Mouse (Mus musculus): ENCODE measurements at regions not wholly inside any gene's neighbourhood (a gene's known extent, or its start where the extent isn't known, plus 50 kb on each side); places are given as distances from the start of the nearest gene placed in this dataset.
A peak's percentile ranks its signal among the peaks of the same experiment; 100 is the strongest.

- H3K4me1 ChIP-seq (ENCODE audit: control insufficient read depth, insufficient read depth, low read length): peaks cover 16% of the 10 kb centered on the region
- WGBS: 42% methylated on average over 2 of the region's 2 CpGs
- 0 out of 2 replicates have a peak overlapping the region, but pooled peaks have one; percentile 7 for H3K27ac ChIP-seq (replicated peaks; ENCODE audit: low read depth, low read length)
- no peaks in the 10 kb centered on the region for H3K27me3 ChIP-seq (replicated peaks; ENCODE audit: control insufficient read depth, insufficient read depth, low read length)
- H3K4me3 ChIP-seq (ENCODE audit: low read depth, low read length): no peak overlapping the region
- peak; percentile 41 for DNase-seq (ENCODE audit: low spot score)
- no peak overlapping the region for H3K4me2 ChIP-seq (ENCODE audit: low read depth, low read length)
- ATAC-seq (ENCODE audit: low read depth): peak; percentile 41; the same call in 1 of the 2 replicates
- no peaks in the 10 kb centered on the region for H3K36me3 ChIP-seq (ENCODE audit: control insufficient read depth, insufficient read depth, low read length)
- no peak overlapping the region for H3K9ac ChIP-seq (ENCODE audit: low read depth, low read length)
- no peaks in the 10 kb centered on the region for H3K9me3 ChIP-seq (ENCODE audit: control insufficient read depth, low read length)
Measured at GRCm38 (mm10) chr12:5443730-5444129, 68.2 kb upstream of the Klhl29 start.

- Histone ChIP-seq H3K36me3 (ENCODE audit: control insufficient read depth, insufficient read depth, low read length) (no peaks in the 10 kb centered on the region), H3K27ac (replicated peaks; ENCODE audit: low read depth, low read length) (peak overlapping the region; percentile 62; the same call in 1 of the 2 replicates), H3K4me3 (ENCODE audit: low read depth, low read length) (no peak overlapping the region), H3K4me1 (ENCODE audit: control insufficient read depth, insufficient read depth, low read length) (peaks cover 16% of the 10 kb centered on the region), H3K4me2 (ENCODE audit: low read depth, low read length) (no peak overlapping the region), H3K9me3 (ENCODE audit: control insufficient read depth, low read length) (no peaks in the 10 kb centered on the region), H3K9ac (ENCODE audit: low read depth, low read length) (no peak overlapping the region), H3K27me3 (replicated peaks; ENCODE audit: control insufficient read depth, insufficient read depth, low read length) (no peaks in the 10 kb centered on the region)
- DNase-seq (ENCODE audit: low spot score) (peak; percentile 78), ATAC-seq (ENCODE audit: low read depth) (peak; percentile 72)
- WGBS: 42% methylated on average over 7 of the region's 7 CpGs
Measured at GRCm38 (mm10) chr12:5443091-5443531, 67.6 kb upstream of the Klhl29 start.

DNA sequence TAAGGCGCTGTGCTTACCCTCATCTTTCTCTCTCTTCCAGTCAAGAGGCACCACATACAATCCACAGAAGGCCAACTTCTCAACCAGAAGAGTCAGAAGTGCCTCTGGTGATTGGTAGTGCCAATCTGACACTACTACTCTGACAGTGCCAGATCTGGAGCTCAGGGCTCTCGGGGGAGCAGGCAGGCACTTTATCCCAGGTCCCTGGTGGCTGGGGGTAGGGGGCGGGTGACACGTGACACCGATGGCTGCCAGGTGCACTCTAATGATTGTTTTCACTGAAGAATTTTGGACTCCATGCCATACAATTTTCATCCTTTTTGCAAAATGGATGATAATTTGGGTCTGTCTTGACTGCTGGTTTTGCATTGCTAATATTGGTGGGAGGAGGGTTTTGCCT, 67.2 kb upstream of the Klhl29 start:
- Histone ChIP-seq H3K4me2 (ENCODE audit: low read depth, low read length) (no peak overlapping the region), H3K27ac (replicated peaks; ENCODE audit: low read depth, low read length) (no peak overlapping the region), H3K27me3 (replicated peaks; ENCODE audit: control insufficient read depth, insufficient read depth, low read length) (no peaks in the 10 kb centered on the region), H3K4me3 (ENCODE audit: low read depth, low read length) (no peak overlapping the region), H3K9me3 (ENCODE audit: control insufficient read depth, low read length) (no peaks in the 10 kb centered on the region), H3K4me1 (ENCODE audit: control insufficient read depth, insufficient read depth, low read length) (peaks cover 16% of the 10 kb centered on the region), H3K9ac (ENCODE audit: low read depth, low read length) (no peak overlapping the region), H3K36me3 (ENCODE audit: control insufficient read depth, insufficient read depth, low read length) (no peaks in the 10 kb centered on the region)
- ATAC-seq (ENCODE audit: low read depth): no peak
- 79% methylated on average over 5 of the region's 5 CpGs for WGBS
- no peak for DNase-seq (ENCODE audit: low spot score)

GRCm38 (mm10) chr12:5440482-5440881, 65.0 kb upstream of the Klhl29 start:
- H3K9ac ChIP-seq (ENCODE audit: low read depth, low read length): no peak overlapping the region
- H3K27ac ChIP-seq (replicated peaks; ENCODE audit: low read depth, low read length): no peak overlapping the region
- ATAC-seq (ENCODE audit: low read depth) (no peak), DNase-seq (ENCODE audit: low spot score) (no peak)
- peaks cover 16% of the 10 kb centered on the region for H3K4me1 ChIP-seq (ENCODE audit: control insufficient read depth, insufficient read depth, low read length)
- no peaks in the 10 kb centered on the region for H3K9me3 ChIP-seq (ENCODE audit: control insufficient read depth, low read length)
- no peaks in the 10 kb centered on the region for H3K27me3 ChIP-seq (replicated peaks; ENCODE audit: control insufficient read depth, insufficient read depth, low read length)
- no peak overlapping the region for H3K4me3 ChIP-seq (ENCODE audit: low read depth, low read length)
- no peaks in the 10 kb centered on the region for H3K36me3 ChIP-seq (ENCODE audit: control insufficient read depth, insufficient read depth, low read length)
- WGBS: 78% methylated on average over 3 of the region's 3 CpGs
- no peak overlapping the region for H3K4me2 ChIP-seq (ENCODE audit: low read depth, low read length)

- Histone ChIP-seq H3K27ac (replicated peaks; ENCODE audit: low read depth, low read length) (no peak overlapping the region), H3K4me1 (ENCODE audit: control insufficient read depth, insufficient read depth, low read length) (no peaks in the 10 kb centered on the region), H3K9me3 (ENCODE audit: control insufficient read depth, low read length) (no peaks in the 10 kb centered on the region), H3K27me3 (replicated peaks; ENCODE audit: control insufficient read depth, insufficient read depth, low read length) (no peaks in the 10 kb centered on the region), H3K36me3 (ENCODE audit: control insufficient read depth, insufficient read depth, low read length) (no peaks in the 10 kb centered on the region), H3K4me3 (ENCODE audit: low read depth, low read length) (no peak overlapping the region), H3K9ac (ENCODE audit: low read depth, low read length) (no peak overlapping the region), H3K4me2 (ENCODE audit: low read depth, low read length) (no peak overlapping the region)
- ATAC-seq (ENCODE audit: low read depth) (no peak), DNase-seq (ENCODE audit: low spot score) (no peak)
- 74% methylated on average over 3 of the region's 3 CpGs for WGBS
Measured at GRCm38 (mm10) chr12:5435876-5436275, 60.4 kb upstream of the Klhl29 start.

GRCm38 (mm10) chr12:5434060-5434459, 58.6 kb upstream of the Klhl29 start:
- no peak; the same call in 1 of the 2 replicates for ATAC-seq (ENCODE audit: low read depth)
- no peak for DNase-seq (ENCODE audit: low spot score)
- no peak overlapping the region for H3K9ac ChIP-seq (ENCODE audit: low read depth, low read length)
- no peak overlapping the region for H3K27ac ChIP-seq (replicated peaks; ENCODE audit: low read depth, low read length)
- H3K4me2 ChIP-seq (ENCODE audit: low read depth, low read length): no peak overlapping the region
- no peaks in the 10 kb centered on the region for H3K27me3 ChIP-seq (replicated peaks; ENCODE audit: control insufficient read depth, insufficient read depth, low read length)
- H3K9me3 ChIP-seq (ENCODE audit: control insufficient read depth, low read length): no peaks in the 10 kb centered on the region
- no peak overlapping the region for H3K4me3 ChIP-seq (ENCODE audit: low read depth, low read length)
- 53% methylated on average over 6 of the region's 6 CpGs for WGBS
- H3K4me1 ChIP-seq (ENCODE audit: control insufficient read depth, insufficient read depth, low read length): no peaks in the 10 kb centered on the region
- no peaks in the 10 kb centered on the region for H3K36me3 ChIP-seq (ENCODE audit: control insufficient read depth, insufficient read depth, low read length)

GRCm38 (mm10) chr12:5432688-5433087, 57.2 kb upstream of the Klhl29 start:
- Histone ChIP-seq H3K9me3 (ENCODE audit: control insufficient read depth, low read length) (no peaks in the 10 kb centered on the region), H3K4me2 (ENCODE audit: low read depth, low read length) (no peak overlapping the region), H3K9ac (ENCODE audit: low read depth, low read length) (no peak overlapping the region), H3K4me3 (ENCODE audit: low read depth, low read length) (no peak overlapping the region), H3K27me3 (replicated peaks; ENCODE audit: control insufficient read depth, insufficient read depth, low read length) (no peaks in the 10 kb centered on the region), H3K4me1 (ENCODE audit: control insufficient read depth, insufficient read depth, low read length) (no peaks in the 10 kb centered on the region), H3K36me3 (ENCODE audit: control insufficient read depth, insufficient read depth, low read length) (no peaks in the 10 kb centered on the region), H3K27ac (replicated peaks; ENCODE audit: low read depth, low read length) (no peak overlapping the region)
- ATAC-seq (ENCODE audit: low read depth) (no peak; the same call in 1 of the 2 replicates), DNase-seq (ENCODE audit: low spot score) (no peak)
- WGBS: 76% methylated on average over 3 of the region's 3 CpGs

DNA sequence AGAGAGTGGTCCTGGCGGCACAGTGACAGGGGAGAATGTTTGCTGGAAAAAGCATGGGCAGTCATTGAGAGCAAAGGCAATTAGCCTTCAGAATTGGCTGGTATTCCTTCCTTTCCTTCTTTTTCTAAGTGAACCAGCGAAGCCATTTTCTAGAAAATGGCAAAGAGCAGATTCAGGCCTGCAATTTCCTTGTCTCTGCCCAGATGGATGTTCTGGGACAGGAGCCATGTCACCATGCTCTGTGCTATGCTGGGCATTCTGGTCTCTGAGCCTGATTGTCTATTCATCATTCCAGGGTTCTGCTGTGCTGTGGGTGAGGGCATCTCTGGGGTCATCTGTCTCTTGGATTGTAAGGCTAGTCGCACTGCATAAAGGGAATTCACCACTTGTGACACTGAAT, 53.3 kb upstream of the Klhl29 start:
- Histone ChIP-seq H3K4me2 (ENCODE audit: low read depth, low read length) (no peak overlapping the region), H3K27me3 (replicated peaks; ENCODE audit: control insufficient read depth, insufficient read depth, low read length) (no peaks in the 10 kb centered on the region), H3K9me3 (ENCODE audit: control insufficient read depth, low read length) (no peaks in the 10 kb centered on the region), H3K27ac (replicated peaks; ENCODE audit: low read depth, low read length) (no peak overlapping the region), H3K4me1 (ENCODE audit: control insufficient read depth, insufficient read depth, low read length) (no peaks in the 10 kb centered on the region), H3K9ac (ENCODE audit: low read depth, low read length) (no peak overlapping the region), H3K4me3 (ENCODE audit: low read depth, low read length) (no peak overlapping the region), H3K36me3 (ENCODE audit: control insufficient read depth, insufficient read depth, low read length) (no peaks in the 10 kb centered on the region)
- no peak for ATAC-seq (ENCODE audit: low read depth)
- no peak for DNase-seq (ENCODE audit: low spot score)
- 59% methylated on average over 3 of the region's 3 CpGs for WGBS
